Comparison of ENCODE assay signal across 10 mouse cellular contexts in genomic region chr17:28855166-28855885, GRCm38 (mm10). TPM values are rescaled to one million over a fixed set of nuclear protein-coding genes. Genes with fewer than 3 reads are reported as not detected.
DNase-seq lines count a peak whose midpoint lies in the region; ATAC-seq and TF ChIP-seq lines count a peak whose summit lies in the region.
"Had no signal": no experiment of that assay in that cellular context is flagged by ENCODE, and none has a peak within 500 bp of the region (broad histone marks: within the 10 kb centered on the region; RNA-seq: fewer than 3 reads in every experiment).

No protein-coding gene starts in this region.

- no peaks in the 10 kb centered on the region for H3K27me3 ChIP-seq in kidney, adult 2 months (replicated peaks; ENCODE audit: control insufficient read depth, insufficient read depth, low read length)
- H3K27me3 ChIP-seq: stomach, embryonic 15.5 days had no signal

- peak; percentile 41 for TF ChIP-seq CTCF in kidney, adult 2 months (conservative IDR thresholded peaks at IDR 0.05; ENCODE audit: insufficient read depth, insufficient read length, low read depth, low read length)

- H3K4me1 ChIP-seq in kidney, adult 2 months (ENCODE audit: control insufficient read depth, insufficient read depth, low read length) = no peaks in the 10 kb centered on the region
- H3K4me1 ChIP-seq: stomach, embryonic 15.5 days had no signal

- no peak overlapping the region for H3K4me3 ChIP-seq in kidney, adult 2 months (ENCODE audit: insufficient read depth, low read depth, low read length)
- H3K4me3 ChIP-seq: liver, embryonic 15.5 days; stomach, embryonic 15.5 days had no signal

- WGBS in kidney, adult 2 months = 53% methylated on average over 9 of the region's 9 CpGs

- H3K27ac ChIP-seq in kidney, adult 2 months (ENCODE audit: insufficient read depth, low read depth, low read length) = no peak overlapping the region
- H3K27ac ChIP-seq: liver, embryonic 15.5 days; stomach, embryonic 15.5 days had no signal

- TF ChIP-seq POLR2A in kidney, adult 2 months (IDR thresholded peaks at IDR 0.05; ENCODE audit: low read depth, low read length) = no peak

- no peaks in the 10 kb centered on the region for H3K36me3 ChIP-seq in kidney, adult 2 months (ENCODE audit: control insufficient read depth, insufficient read depth, low read length)
- H3K36me3 ChIP-seq: liver, embryonic 15.5 days; stomach, embryonic 15.5 days had no signal

- DNase-seq in kidney, adult 2 months = peak; percentile 29
- DNase-seq in kidney, postnatal 14 days = no peak
- peak; percentile 57 for DNase-seq in MN1 (ENCODE audit: low spot score)
- DNase-seq in right cerebral cortex, postnatal 4 days = no peak
- DNase-seq in gastrocnemius, postnatal 36 days = no peak
- DNase-seq in right cerebral cortex, adult 2 months (ENCODE audit: low spot score in 2 of 2) = no peak

- intact Hi-C loops in gastrocnemius, postnatal 36 days (cut with DNase I) = loop anchor here (10.0 kb wide), 1 partner anchor 181 kb away; no protein-coding TSS in a partner anchor

- ATAC-seq in granulocyte monocyte progenitor cell, adult 5-6 weeks (replicated peaks; ENCODE audit: poor library complexity, severe bottlenecking) = peak; percentile 16
- peak; percentile 67; the same call in 1 of the 2 replicates for ATAC-seq in megakaryocyte-erythroid progenitor cell, adult 5-6 weeks (replicated peaks; ENCODE audit: low FRiP score, low TSS enrichment, poor library complexity, severe bottlenecking)

RNA-seq across cellular contexts. Expression of gene Pnpla1, which starts 2.9 kb away (rescaled TPM):
- 0.04 TPM in 1 of 2 replicates, not detected in the other for polyA plus RNA-seq in kidney, adult 2 months (2012; rRNA removed)
- not detected in 2 replicates for total RNA-seq in granulocyte monocyte progenitor cell, adult 5-6 weeks (2014; fragmentation: Nextera tagmentation)
- under 0.01 and 0.13 TPM in 2 replicates for total RNA-seq in granulocyte monocyte progenitor cell, adult 5-6 weeks (2017)
- not detected in 2 replicates for total RNA-seq in megakaryocyte-erythroid progenitor cell, adult 5-6 weeks (2014; fragmentation: Nextera tagmentation)
- not detected in 2 replicates for total RNA-seq in megakaryocyte-erythroid progenitor cell, adult 5-6 weeks (2017)
- total RNA-seq in gastrocnemius, postnatal 36 days (2021) = not detected

RNA-seq across cellular contexts. Expression of gene Brpf3, which starts 54.4 kb away (rescaled TPM):
- 30.2 and 31.3 TPM in 2 replicates for polyA plus RNA-seq in kidney, adult 2 months (2012; rRNA removed)
- 30.4 and 39.0 TPM in 2 replicates for total RNA-seq in granulocyte monocyte progenitor cell, adult 5-6 weeks (2014; fragmentation: Nextera tagmentation)
- 2.8 and 15.2 TPM in 2 replicates for total RNA-seq in granulocyte monocyte progenitor cell, adult 5-6 weeks (2017)
- total RNA-seq in megakaryocyte-erythroid progenitor cell, adult 5-6 weeks (2014; fragmentation: Nextera tagmentation) = 61.1 and 68.0 TPM in 2 replicates
- total RNA-seq in megakaryocyte-erythroid progenitor cell, adult 5-6 weeks (2017) = 5.3 and 6.2 TPM in 2 replicates
- total RNA-seq in gastrocnemius, postnatal 36 days (2021) = 10 to 100 TPM; 12.5 to 20.2 TPM

RNA-seq across cellular contexts. Expression of gene 4930539E08Rik, which starts 59.8 kb away (rescaled TPM):
- polyA plus RNA-seq in kidney, adult 2 months (2012; rRNA removed) = 0.34 and 0.57 TPM in 2 replicates
- total RNA-seq in granulocyte monocyte progenitor cell, adult 5-6 weeks (2014; fragmentation: Nextera tagmentation) = 1.8 and 2.6 TPM in 2 replicates
- total RNA-seq in granulocyte monocyte progenitor cell, adult 5-6 weeks (2017) = 1.2 and 1.5 TPM in 2 replicates
- 0.20 and 0.33 TPM in 2 replicates for total RNA-seq in megakaryocyte-erythroid progenitor cell, adult 5-6 weeks (2014; fragmentation: Nextera tagmentation)
- total RNA-seq in megakaryocyte-erythroid progenitor cell, adult 5-6 weeks (2017) = 0.23 and 0.66 TPM in 2 replicates
- not detected for total RNA-seq in gastrocnemius, postnatal 36 days (2021)

Comparison
In these comparisons a context has a peak if more than half of its experiments do, and no peak if none do; other contexts are left out.
1. DNase-seq: peak in kidney, adult 2 months (single experiment) and MN1 (single experiment); none in kidney, postnatal 14 days (single experiment), right cerebral cortex, postnatal 4 days (single experiment), gastrocnemius, postnatal 36 days (0 of 2) and right cerebral cortex, adult 2 months (0 of 2).